Mouse (Mus musculus) heart, postnatal 4 days (tissue): Measurements from ENCODE around the gene Lrrc29. TPM values are rescaled to one million over a fixed set of nuclear protein-coding genes. Genes with fewer than 3 reads are reported as not detected.
"Not testable (repeated sequence)": the region's sequence is repeated elsewhere in the genome, so short reads cannot be mapped to it uniquely, and the experiment has no call there.

ENCODE experiments used
- DNase-seq: peaks from one replicate; pipeline ENCODE4 v3.0.0; 2021
- total RNA-seq, 2 experiments: library from RNA; stranded (reverse); gene quantifications; 2 replicates each; pipeline ENCODE4 v1.2.3; 2021

The Lrrc29 gene
- total RNA-seq, 2 experiments from 2014 or later = 2.5 to 2.7 TPM

GRCm38 (mm10) chr8:105309142-105309847, 16.8 kb downstream of the Lrrc29 start:
- DNase-seq = no peak

GRCm38 (mm10) chr8:105308428-105308827, 17.6 kb downstream of the Lrrc29 start:
- no peak for DNase-seq

DNA sequence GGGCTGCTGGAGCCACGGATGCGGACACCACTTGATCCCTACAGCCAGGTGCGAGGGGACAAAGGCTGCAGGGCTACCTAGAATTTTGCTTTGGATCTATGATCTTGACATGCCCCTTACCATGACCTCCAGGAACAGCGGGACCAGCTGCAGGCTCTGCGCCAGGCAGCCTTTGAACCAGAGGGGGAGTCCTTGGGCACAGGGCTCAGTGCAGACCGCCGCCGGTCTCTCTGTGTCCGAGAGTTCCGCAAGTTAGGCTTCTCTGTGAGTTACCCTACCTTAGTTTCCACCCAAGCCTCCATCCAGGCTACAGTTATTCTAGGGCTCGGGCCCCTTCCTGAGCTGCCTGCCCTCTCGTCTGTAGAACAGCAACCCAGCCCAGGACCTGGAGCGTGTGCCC, 18.4 kb downstream of the Lrrc29 start:
- no peak for DNase-seq

DNA sequence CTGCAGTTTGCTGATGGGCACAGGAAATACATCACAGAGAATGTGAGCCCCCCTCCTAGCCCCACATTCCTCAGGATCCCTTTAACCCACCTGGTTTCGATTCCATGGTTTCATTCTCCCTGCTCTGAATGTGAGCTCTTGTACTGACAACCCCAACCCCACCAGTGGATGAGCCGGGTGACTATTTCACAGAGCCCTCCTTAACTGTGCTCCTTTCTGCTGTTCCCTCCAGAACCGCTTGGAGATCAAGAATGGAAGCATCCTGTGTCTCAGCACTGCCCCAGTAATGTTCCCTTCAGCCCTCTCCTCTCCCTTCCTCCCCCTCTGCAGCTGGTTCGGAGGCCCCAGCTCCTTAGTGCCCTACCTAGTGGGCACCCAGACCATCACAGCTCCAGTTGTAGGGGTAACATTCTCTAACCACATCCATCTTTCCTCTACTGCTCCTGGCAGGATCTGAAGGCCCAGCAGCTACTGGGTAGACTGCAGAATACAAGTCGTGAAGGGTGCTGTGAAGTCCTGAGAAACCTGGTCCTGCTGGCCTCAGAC, 19.9 kb downstream of the Lrrc29 start:
- DNase-seq = peak; percentile 14

DNA sequence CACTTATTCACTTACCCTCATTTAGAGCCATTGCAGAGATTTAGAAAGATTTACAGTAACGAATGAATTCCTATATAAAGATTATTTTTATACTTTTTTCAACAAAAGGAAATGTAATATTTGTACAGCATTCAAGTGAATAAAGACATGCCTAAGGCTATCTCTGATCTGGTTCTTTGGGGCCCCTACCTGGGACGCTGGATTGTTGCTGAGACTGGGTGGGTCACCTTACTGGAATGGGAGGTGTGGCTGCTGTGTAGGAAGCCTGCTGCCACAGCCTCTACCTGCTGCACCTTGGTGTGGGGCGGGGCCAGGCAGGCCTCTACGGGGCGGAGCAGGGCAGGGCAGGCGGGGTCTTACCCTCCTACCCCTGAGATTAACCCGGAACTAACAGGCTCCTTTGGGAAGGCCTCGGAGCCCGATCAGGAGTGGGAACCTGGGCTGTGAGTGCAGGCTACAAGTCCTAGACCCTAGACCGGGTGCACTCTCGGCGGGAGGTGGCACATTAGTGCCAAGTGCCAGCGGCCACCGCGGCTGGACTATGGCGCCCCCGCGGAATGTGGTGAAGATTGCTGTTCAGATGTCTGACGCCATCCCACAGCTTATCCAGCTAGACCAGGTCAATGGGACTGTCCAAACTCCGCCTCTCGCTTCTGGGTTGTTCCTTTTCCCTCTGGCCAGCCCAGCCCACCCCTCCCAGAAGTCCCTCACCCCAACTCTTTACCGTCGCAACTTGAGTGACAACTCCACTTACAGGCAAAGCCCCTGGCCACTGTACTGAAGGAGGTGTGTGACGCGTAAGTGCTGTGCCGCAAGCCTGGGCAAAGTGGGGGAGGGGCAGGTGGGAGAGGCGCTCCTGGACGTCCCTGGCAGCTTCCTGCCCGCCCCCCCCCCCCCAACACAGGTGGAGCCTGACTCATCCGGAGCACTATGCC, 20.6 kb downstream of the Lrrc29 start, which contains the start of gene Elmo3:
Gene Elmo3, plus strand, starts transcription at position 391 of the 935 bp plus-strand sequence.
- DNase-seq = peak; percentile 70

DNA sequence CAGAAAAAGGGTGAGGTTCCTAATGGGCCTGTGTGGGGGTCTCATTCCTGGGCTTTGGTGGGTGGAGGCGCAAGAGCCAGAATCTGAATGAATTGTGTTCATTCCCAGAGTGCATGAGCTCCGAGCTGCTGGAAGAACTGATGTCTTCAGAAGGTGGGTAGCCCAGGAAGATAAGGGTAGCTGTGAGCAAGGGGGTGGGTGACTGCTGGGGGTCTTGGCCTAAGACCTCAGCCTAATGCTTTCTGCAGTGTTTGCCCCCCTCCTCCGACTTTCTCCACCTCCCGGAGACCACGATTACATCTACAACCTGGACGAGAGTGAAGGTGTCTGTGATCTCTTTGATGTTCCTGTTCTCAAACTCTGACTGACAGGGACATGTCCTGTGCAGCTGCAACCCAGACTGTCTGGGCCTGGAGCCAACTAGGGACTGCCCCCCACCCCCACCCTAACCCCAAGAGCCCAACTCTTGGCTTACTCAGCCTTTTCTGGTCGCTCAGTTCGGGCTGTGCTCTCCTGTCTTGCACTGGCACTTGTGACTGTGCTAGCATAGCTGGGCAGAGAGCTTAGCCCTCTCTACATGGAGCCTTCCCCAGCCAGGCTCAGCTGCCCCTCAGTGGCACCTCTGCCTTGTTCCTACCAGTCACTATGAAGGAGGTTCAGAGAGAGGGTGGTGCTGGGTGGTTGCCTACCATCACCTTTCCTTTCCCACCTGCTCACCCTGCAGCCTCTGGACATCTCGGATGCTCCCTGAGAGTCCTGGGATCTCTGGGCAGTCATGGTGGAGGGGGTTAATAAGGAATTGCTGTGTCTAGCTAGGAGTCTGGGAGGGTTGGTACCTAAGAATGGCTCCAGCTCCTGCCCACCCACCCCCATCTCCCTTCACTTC, 21.5 kb downstream of the Lrrc29 start:
- DNase-seq = peak; percentile 10

GRCm38 (mm10) chr8:105303874-105304273, 22.2 kb downstream of the Lrrc29 start:
- DNase-seq = no peak

- DNase-seq = no peak
Measured at GRCm38 (mm10) chr8:105303396-105303795, 22.7 kb downstream of the Lrrc29 start.

GRCm38 (mm10) chr8:105299962-105300361, 26.1 kb downstream of the Lrrc29 start:
- no peak for DNase-seq

GRCm38 (mm10) chr8:105298351-105299252, 27.5 kb downstream of the Lrrc29 start:
- DNase-seq = no peak

GRCm38 (mm10) chr8:105297511-105298192, 28.4 kb downstream of the Lrrc29 start, which contains the start of gene E2f4:
E2f4 (plus strand) TSS chr8:105297663.
- peak; percentile 94 for DNase-seq

DNA sequence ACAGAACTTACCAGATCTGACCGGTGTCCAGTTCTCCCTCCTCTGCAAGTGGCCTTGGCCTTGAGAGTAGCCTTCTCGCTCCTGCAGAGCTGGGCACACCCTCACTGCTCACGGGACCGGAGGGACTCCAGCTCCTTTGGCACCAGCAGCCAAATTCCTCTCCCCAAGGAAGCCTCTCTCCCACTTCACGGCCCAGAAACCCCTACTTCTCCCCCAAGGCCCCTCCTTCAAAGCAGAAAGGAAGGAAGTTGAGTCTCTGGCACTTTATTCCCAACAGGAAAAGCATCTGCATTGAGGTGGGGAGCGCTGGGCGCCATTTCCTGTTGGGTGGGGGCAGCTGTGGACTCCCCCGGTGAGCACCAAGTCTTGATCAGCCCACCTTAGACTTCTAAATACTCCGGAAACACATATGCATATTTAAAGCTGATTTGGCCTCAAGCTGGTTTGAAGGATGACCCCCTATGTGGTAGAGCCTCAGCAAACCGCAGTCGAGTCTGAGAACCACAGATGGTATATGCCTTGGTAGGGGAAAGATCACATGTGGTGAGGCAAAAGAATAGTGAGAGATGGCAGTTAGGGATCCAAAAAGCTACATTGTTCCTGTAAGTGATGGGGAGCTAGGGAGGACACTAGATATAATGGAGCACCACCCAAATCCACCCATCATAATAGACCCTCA, 30.0 kb downstream of the Lrrc29 start, which contains the start of gene Exoc3l:
Gene Exoc3l, minus strand, starts transcription at position 207 of the 679 bp plus-strand sequence.
- DNase-seq = no peak

GRCm38 (mm10) chr8:105295256-105295655, 30.8 kb downstream of the Lrrc29 start:
- no peak for DNase-seq

DNA sequence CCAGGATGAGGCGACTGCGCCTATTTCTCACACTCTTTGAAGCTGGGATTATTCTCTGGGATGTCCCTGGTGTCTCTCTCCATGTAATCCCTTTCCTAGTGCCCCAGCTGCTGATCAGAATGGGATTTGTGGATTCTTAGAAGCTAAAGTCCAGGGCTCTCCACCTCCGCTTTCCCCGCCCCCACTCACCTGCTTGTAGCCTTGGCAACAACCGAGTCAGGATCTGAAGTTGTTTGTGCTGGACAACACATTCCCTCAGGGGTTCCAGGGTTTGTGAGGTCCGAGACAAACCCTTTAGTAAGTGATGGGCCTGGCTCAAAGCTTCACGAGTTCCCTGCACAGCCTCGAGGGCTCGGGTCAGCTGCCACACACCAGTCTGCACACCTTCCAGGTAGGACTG, 31.3 kb downstream of the Lrrc29 start:
- no peak for DNase-seq

DNA sequence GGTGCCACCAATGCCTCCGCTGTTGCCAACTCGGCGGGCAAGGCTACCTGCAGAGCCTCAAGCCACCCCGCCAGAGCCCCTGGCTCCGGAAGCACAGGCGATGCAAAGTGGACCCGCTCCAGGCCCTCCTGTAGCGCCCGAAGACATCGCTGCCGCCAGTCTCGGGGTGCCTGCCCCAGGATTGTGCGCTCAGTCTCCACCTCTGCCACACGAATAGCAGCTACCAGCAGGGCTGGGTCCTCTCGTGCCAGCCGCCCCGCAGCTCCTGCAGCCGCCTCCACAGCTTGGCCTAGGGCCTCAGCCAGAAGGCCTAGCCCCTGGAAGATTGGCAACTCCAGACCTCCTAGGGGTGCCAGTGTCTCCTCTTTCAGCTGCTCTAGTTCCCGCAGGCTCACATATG, 32.7 kb downstream of the Lrrc29 start:
- no peak for DNase-seq

GRCm38 (mm10) chr8:105292471-105292870, 33.6 kb downstream of the Lrrc29 start:
- DNase-seq = no peak

DNA sequence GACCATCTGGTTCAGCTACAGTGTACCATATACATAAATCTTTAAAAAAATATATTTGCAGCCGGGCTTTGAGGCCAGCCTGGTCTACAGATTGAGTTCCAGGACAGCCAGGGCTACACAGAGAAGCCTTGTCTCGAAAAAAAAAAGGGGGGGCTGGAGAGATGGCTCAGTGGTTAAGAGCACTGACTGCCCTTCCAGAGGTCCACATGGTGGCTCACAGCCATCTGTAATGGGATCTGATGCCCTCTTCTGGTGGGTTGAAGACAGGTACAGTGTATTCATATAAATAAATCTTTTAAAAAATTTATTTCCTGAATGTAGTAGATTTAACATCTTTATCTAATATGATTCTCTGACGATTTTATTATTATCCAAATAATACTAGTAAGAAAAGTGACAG, 34.3 kb downstream of the Lrrc29 start:
- not testable (repeated sequence) for DNase-seq

DNA sequence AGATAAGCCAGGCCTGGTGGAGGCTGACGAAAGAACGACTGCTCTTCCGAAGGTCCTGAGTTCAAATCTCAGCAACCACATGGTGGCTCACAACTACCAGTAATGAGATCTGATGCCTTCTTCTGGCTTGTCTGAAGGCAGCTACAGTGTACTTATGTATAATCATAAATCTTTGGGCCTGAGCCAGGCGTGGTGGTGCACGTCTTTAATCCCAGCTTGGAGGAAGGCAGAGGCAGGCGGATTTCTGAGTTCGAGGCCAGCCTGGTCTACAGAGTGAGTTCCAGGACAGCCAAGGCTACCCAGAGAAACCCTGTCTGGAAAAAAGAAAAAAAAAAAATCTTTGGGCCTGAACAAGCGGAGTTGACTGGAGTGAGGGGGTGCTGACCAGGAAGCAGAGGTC, 34.7 kb downstream of the Lrrc29 start:
- DNase-seq = not testable (repeated sequence)

DNA sequence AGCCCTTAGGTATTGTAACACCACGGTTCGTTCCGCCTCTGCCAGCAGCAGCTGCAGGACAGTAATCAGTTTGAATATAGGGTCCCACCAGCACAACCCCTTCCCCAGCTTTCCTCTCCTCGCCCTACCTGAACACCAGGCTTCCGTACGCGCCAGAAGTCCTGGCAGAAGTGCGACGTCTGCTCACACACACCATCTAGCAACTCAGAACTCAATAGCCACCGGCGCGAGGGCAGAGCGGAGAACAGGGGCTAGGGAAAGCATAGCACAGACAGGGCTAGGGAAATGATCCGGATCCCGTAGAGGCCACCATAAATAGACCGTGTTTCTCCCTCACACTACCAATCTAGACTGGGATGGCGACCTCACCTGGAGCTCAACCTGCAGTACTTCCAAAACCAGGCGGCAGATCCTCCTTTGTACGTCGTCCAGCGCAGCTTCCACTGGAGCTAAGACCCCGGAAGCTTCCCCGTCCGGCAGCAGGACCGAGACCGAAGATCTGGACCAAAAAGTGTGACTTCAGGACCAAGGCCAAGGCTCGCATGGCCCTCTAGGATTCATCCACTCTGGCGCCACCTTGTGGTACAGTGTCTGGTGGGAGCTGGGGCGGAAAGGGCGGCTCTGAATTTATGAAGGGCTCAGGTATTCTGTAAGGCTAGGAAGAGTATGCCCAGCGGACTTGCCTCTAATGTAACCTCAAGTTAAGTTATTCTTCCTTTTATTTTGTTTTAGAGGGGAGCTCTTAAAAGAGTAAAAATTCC, 35.3 kb downstream of the Lrrc29 start:
- peak; percentile 97 for DNase-seq
